Mouse (Mus musculus) heart, adult 2 months (tissue): ENCODE data around the gene Flot1.

Experiments
- CTCF ChIP-seq: fragments of 200-600 bp; IDR thresholded peaks from 2 replicates; pipeline ENCODE4 v1.8.1; 2022; ENCODE audit warnings: antibody characterized with exemption, mild to moderate bottlenecking, moderate library complexity
- POLR2A ChIP-seq: fragments of 200-500 bp; IDR thresholded peaks from 2 replicates; pipeline ENCODE4 v1.6.1; 2011; ENCODE audit warnings: mild to moderate bottlenecking, low read depth, low read length, control low read depth; ENCODE audit not compliant: insufficient read depth

GRCm38 (mm10) chr17:35795099-35795498 lies 27.9 kb upstream of the Flot1 start:
- no peak for TF ChIP-seq CTCF
- no peak for TF ChIP-seq POLR2A
